Mouse (Mus musculus) kidney, postnatal 0 days (tissue): ENCODE results near the gene Ccdc18. TPM values are rescaled to one million over a fixed set of nuclear protein-coding genes. Genes with fewer than 3 reads are reported as not detected.
"Not testable (repeated sequence)": the region's sequence is repeated elsewhere in the genome, so short reads cannot be mapped to it uniquely, and the experiment has no call there.

Source experiments
- ATAC-seq: fragments of 200-750 bp; cut with Nextera tagmentation; replicated peaks from 2 replicates; pipeline ENCODE4 v1.8.0; 2017; ENCODE audit warnings: low read depth, moderate number of reproducible peaks, moderate TSS enrichment, moderate library complexity; ENCODE audit not compliant: low FRiP score
- DNase-seq: peaks from one replicate; pipeline ENCODE4 v3.0.0-alpha.2; 2016; ENCODE audit warnings: low spot score
- H3K27ac ChIP-seq: fragments of 300-500 bp; sonication (generic); 2 replicates; pipeline ENCODE4 v1.5.1; 2014; ENCODE audit warnings: mild to moderate bottlenecking
- H3K27me3 ChIP-seq: fragments of 300-500 bp; sonication (generic); 2 replicates; pipeline ENCODE4 v1.6.1; 2014; ENCODE audit warnings: low read length, mixed read lengths; ENCODE audit not compliant: insufficient read depth
- H3K36me3 ChIP-seq: fragments of 300-500 bp; sonication (generic); 2 replicates; pipeline ENCODE4 v1.6.1; 2014; ENCODE audit warnings: low read length, mixed read lengths; ENCODE audit not compliant: insufficient read depth
- H3K4me1 ChIP-seq: fragments of 300-500 bp; sonication (generic); replicated peaks from 2 replicates; pipeline ENCODE4 v1.6.1; 2014; ENCODE audit warnings: antibody characterized with exemption, low read length, mixed read lengths; ENCODE audit not compliant: insufficient read depth
- H3K4me2 ChIP-seq: fragments of 300-500 bp; sonication (generic); 2 replicates; pipeline ENCODE4 v1.6.1; 2014; ENCODE audit warnings: mild to moderate bottlenecking, low read length, moderate library complexity, mixed read lengths
- H3K4me3 ChIP-seq: fragments of 300-500 bp; sonication (generic); replicated peaks from 2 replicates; pipeline ENCODE4 v1.5.1; 2014; ENCODE audit warnings: low read depth, low read length
- H3K9ac ChIP-seq: fragments of 300-500 bp; sonication (generic); 2 replicates; pipeline ENCODE4 v1.6.1; 2014; ENCODE audit warnings: low read depth, low read length
- H3K9me3 ChIP-seq: fragments of 300-500 bp; sonication (generic); replicated peaks from 2 replicates; pipeline ENCODE4 v1.6.1; 2016; ENCODE audit warnings: low read length, inconsistent platforms, mixed read lengths
- CTCF ChIP-seq: IDR thresholded peaks from 2 replicates; pipeline ENCODE4 v1.5.1; 2016; ENCODE audit warnings: antibody characterized with exemption, low read depth, mild to moderate bottlenecking, moderate library complexity
- WGBS: fragments of 180-500 bp; shearing (Covaris S2); extraction: QIAGEN DNeasy Blood & Tissue Kit; methylation state at CpG from one replicate; pipeline ENCODE4 v1.1.7; 2014; 5-methylcytosine and 5-hydroxymethylcytosine counted together
- polyA plus RNA-seq: library from polyadenylated mRNA; unstranded; fragments of >200 nt; fragmentation: Nextera tagmentation; extraction: Ambion mirVana; gene quantifications from 2 replicates; pipeline ENCODE4 v1.2.1, GENCODE M21; 2015

Ccdc18 gene
- 5.7 and 5.9 TPM in 2 replicates for polyA plus RNA-seq

DNA sequence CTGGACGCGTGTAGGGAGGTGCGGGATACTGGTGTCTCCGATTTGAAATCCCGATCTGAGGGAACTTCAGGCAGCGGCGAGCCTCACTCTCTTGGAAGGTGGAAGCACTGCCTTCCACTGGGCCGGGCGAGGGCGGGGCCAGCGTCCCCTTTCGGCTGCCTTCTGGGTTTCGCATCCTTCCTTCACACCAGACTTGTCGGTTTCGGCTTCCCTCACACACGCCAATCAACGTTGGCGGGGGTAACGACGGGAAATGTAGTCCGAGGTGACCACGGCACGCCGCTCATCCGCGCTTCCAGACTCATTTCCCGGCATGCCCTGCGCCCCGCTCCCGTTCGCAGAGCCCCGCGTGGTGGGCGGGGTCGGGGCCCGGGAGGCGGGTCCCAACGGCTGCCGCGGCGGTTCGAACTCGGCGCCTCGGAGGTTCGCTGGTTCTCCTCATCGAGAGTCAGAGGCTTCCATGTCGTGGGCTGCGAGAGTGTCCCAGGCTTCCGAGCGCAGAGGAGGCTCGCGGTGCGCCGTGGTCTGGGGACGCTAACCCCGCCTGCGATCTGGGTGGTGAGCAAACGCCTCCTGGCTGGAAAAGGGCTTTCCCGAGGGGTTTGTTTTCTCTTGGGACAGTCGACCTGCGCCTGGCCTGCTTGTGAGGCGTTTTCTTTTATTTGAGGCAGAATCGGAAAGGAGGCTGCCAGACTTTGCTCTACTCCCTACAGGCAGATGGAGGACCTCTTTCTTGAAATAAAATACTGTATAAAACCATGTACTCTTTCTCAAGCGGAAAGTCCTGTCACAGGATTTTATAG is at the start of gene Ccdc18, which contains the start of gene Tmed5:
TSS of gene Ccdc18 (plus strand) at position 435 of the 803 bp plus-strand sequence.
TSS of gene Tmed5 (minus strand) at position 180 of the 803 bp plus-strand sequence.
- TF ChIP-seq CTCF: peak; percentile 58
- H3K36me3 ChIP-seq: no peaks in the 10 kb centered on the region; the same call in 1 of the 2 replicates
- no peaks in the 10 kb centered on the region for H3K4me1 ChIP-seq
- peak within 1 kb of the TSS; percentile 82 for H3K4me3 ChIP-seq
- H3K4me2 ChIP-seq: peak within 1 kb of the TSS; percentile 83
- ATAC-seq (peak; percentile 99), DNase-seq (peak; percentile 99)
- under 1% methylated on average over 64 of the region's 65 CpGs for WGBS
- no peaks in the 10 kb centered on the region for H3K27me3 ChIP-seq
- H3K27ac ChIP-seq: peak within 1 kb of the TSS; percentile 95
- peak within 1 kb of the TSS; percentile 80 for H3K9ac ChIP-seq
- H3K9me3 ChIP-seq: no peaks in the 10 kb centered on the region

DNA sequence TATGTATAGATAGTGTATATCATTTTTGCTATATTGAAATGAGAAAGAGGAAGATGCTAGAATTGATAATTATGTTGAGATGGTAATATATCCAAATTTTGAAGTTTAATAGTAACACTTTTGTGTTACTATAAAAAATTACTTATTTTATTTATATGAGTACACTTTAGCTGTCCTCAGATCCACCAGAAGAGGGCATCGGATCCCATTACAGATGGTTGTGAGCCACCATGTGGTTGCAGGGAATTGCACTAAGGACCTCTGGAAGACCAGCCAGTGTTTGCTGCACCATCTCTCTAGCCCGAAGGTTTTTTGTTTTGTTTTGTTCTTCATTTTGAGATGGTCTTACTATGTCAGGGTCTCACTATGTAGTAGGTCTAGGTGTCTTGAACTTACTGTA is 47.2 kb upstream of the Ccdc18 start:
- no peaks in the 10 kb centered on the region for H3K27me3 ChIP-seq
- DNase-seq (no peak), ATAC-seq (no peak)
- no peaks in the 10 kb centered on the region for H3K4me1 ChIP-seq
- no peak overlapping the region for H3K4me3 ChIP-seq
- H3K9ac ChIP-seq: no peak overlapping the region
- H3K4me2 ChIP-seq: no peak overlapping the region
- peak; percentile 57 for TF ChIP-seq CTCF
- WGBS: 90% methylated on average over 2 of the region's 2 CpGs
- H3K9me3 ChIP-seq: no peaks in the 10 kb centered on the region
- H3K27ac ChIP-seq: no peak overlapping the region
- H3K36me3 ChIP-seq: peaks cover 25% of the 10 kb centered on the region; the same call in 1 of the 2 replicates

DNA sequence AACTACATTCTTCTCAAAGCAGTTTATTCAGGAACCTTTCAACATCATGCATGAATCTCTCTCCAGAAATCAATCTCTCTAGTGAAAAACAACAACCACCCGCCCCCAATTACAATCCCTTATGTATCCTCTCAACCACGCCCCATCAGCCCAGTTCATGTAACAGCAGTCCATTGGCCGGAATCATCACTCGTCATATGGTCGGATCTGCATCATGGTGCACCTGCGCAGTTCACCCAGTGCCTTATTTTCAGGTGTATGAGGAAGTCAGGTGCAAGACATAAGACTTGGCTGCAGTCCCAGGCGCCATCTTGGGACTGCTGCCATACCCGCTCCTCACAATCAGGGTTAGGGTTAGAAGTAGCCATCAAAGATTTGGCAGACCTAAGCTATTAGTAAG is 39.9 kb upstream of the Ccdc18 start:
- peaks cover 38% of the 10 kb centered on the region for H3K36me3 ChIP-seq
- not testable (repeated sequence) for ATAC-seq
- WGBS: 97% methylated on average over 8 of the region's 8 CpGs

DNA sequence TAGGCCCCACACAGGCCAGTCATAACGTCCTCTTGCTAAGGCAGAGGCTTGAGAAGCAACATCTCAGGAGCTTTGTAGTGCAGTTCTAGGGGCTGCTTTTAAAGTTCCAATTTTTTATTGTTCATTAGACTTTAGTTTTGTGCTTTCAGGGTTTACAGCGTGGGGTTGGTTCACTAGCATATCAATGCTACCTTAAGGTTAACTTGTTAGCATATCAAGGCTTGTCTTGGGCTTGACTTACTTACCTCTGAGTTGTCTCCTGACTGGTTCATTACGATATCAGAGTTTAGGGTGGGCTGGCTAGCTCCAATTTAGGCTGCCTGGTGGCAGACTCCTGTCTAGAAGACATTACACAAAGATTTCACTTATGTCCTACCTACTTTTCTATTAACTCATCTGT is 35.0 kb upstream of the Ccdc18 start:
- Histone ChIP-seq H3K4me1 (no peaks in the 10 kb centered on the region), H3K4me3 (no peak overlapping the region), H3K9me3 (no peaks in the 10 kb centered on the region), H3K4me2 (no peak overlapping the region), H3K27me3 (no peaks in the 10 kb centered on the region), H3K36me3 (peaks cover 32% of the 10 kb centered on the region), H3K27ac (no peak overlapping the region), H3K9ac (no peak overlapping the region)
- TF ChIP-seq CTCF: no peak
- WGBS: 93% methylated on average over 3 of the region's 3 CpGs
- ATAC-seq (no peak), DNase-seq (no peak)

More for the DNA sequence above, 39.9 kb upstream of the Ccdc18 start:
- not testable (repeated sequence) for DNase-seq, H3K4me2 ChIP-seq, H3K9me3 ChIP-seq, H3K4me1 ChIP-seq, H3K27ac ChIP-seq, H3K9ac ChIP-seq, H3K27me3 ChIP-seq, H3K4me3 ChIP-seq

DNA sequence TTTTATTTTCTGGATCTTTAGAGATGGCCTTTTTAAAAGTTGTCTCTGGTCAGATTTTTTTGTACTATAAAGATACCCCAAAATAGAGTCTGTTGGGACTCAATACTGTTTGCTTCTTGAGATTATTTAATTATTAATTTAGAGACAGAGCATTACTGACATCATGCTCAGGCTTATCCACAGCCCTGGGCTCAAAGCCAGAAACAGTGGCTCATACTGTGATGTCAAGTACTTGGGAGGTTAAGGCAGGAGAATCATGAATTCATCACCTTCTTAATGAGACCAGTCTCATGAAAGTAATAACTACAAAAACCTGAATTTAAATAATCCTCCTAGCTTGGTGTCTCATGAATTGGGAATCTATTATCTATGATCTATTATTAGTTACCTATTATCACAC is 32.5 kb upstream of the Ccdc18 start:
- H3K4me2 ChIP-seq: no peak overlapping the region
- H3K27ac ChIP-seq: no peak overlapping the region
- no peaks in the 10 kb centered on the region for H3K9me3 ChIP-seq
- peaks cover 32% of the 10 kb centered on the region; the same call in 1 of the 2 replicates for H3K36me3 ChIP-seq
- DNase-seq (no peak), ATAC-seq (no peak)
- no peaks in the 10 kb centered on the region for H3K4me1 ChIP-seq
- no peak for TF ChIP-seq CTCF
- no peak overlapping the region for H3K9ac ChIP-seq
- H3K4me3 ChIP-seq: no peak overlapping the region
- H3K27me3 ChIP-seq: no peaks in the 10 kb centered on the region

DNA sequence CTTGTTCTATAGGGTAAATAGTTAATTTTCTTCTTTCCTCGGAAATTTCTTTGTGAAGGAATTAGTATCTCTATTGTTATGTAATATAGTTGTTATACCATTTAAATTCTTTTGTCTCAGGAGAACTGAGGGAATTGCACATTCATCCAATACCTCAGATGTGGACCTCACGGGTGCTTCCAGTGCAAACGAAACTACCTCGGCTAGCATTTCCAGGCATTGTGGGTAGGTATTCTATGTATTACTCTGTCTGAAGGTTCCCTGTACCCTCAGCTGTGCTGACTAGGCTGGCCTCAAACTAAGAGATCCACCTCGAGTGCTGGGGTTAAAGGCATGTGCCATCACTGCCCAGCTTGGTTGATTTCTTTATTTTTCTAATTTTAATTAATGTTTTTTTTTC is 28.4 kb upstream of the Ccdc18 start:
- H3K4me1 ChIP-seq: no peaks in the 10 kb centered on the region
- no peak for DNase-seq
- no peak overlapping the region for H3K27ac ChIP-seq
- H3K27me3 ChIP-seq: no peaks in the 10 kb centered on the region
- no peak overlapping the region for H3K4me3 ChIP-seq
- ATAC-seq: no peak
- WGBS: 85% methylated on average over 5 of the region's 5 CpGs
- H3K9ac ChIP-seq: no peak overlapping the region
- no peak for TF ChIP-seq CTCF
- H3K4me2 ChIP-seq: no peak overlapping the region
- no peaks in the 10 kb centered on the region for H3K9me3 ChIP-seq
- H3K36me3 ChIP-seq: peaks cover 22% of the 10 kb centered on the region; the same call in 1 of the 2 replicates
